Mouse (Mus musculus) midbrain, postnatal 0 days (tissue): ENCODE measurements around the gene 3300002I08Rik. TPM values are rescaled to one million over a fixed set of nuclear protein-coding genes. Genes with fewer than 3 reads are reported as not detected.

Source experiments
- ATAC-seq: fragments of 200-750 bp; cut with Nextera tagmentation; 2 replicates; pipeline ENCODE4 v1.8.0; 2017; ENCODE audit warnings: moderate number of reproducible peaks, mild to moderate bottlenecking, moderate TSS enrichment, moderate library complexity; ENCODE audit not compliant: low FRiP score
- DNase-seq: peaks from one replicate; pipeline ENCODE4 v3.0.0-alpha.2; 2015; ENCODE audit warnings: low spot score
- H3K27ac ChIP-seq: fragments of 300-500 bp; sonication (generic); 2 replicates; pipeline ENCODE4 v1.5.1; 2014; ENCODE audit warnings: low read depth, mild to moderate bottlenecking, low read length, mixed read lengths
- H3K27me3 ChIP-seq: fragments of 300-500 bp; sonication (generic); 2 replicates; pipeline ENCODE4 v1.6.1; 2014; ENCODE audit warnings: low read length, control low read depth, mixed read lengths; ENCODE audit not compliant: insufficient read depth
- H3K36me3 ChIP-seq: fragments of 300-500 bp; sonication (generic); 2 replicates; pipeline ENCODE4 v1.6.1; 2014; ENCODE audit warnings: low read length, control low read depth, mixed read lengths; ENCODE audit not compliant: insufficient read depth
- H3K4me1 ChIP-seq: fragments of 300-500 bp; sonication (generic); 2 replicates; pipeline ENCODE4 v1.6.1; 2014; ENCODE audit warnings: mild to moderate bottlenecking, control low read depth, antibody characterized with exemption, low read length, mixed read lengths; ENCODE audit not compliant: insufficient read depth
- H3K4me2 ChIP-seq: fragments of 300-500 bp; sonication (generic); 2 replicates; pipeline ENCODE4 v1.6.1; 2014; ENCODE audit warnings: low read depth, mild to moderate bottlenecking, low read length, mixed read lengths; ENCODE audit not compliant: poor library complexity, severe bottlenecking
- H3K4me3 ChIP-seq: fragments of 300-500 bp; sonication (generic); 2 replicates; pipeline ENCODE4 v1.5.1; 2014; ENCODE audit warnings: low read depth, mild to moderate bottlenecking, low read length, moderate library complexity
- H3K9ac ChIP-seq: fragments of 300-500 bp; sonication (generic); replicated peaks from 2 replicates; pipeline ENCODE4 v1.6.1; 2014; ENCODE audit warnings: mild to moderate bottlenecking, low read length, moderate library complexity, mixed read lengths; ENCODE audit not compliant: poor library complexity, severe bottlenecking
- H3K9me3 ChIP-seq: fragments of 300-500 bp; sonication (generic); 2 replicates; pipeline ENCODE4 v1.6.1; 2016; ENCODE audit warnings: low read length, control low read depth
- CTCF ChIP-seq: IDR thresholded peaks from 2 replicates; pipeline ENCODE4 v1.5.1; 2016; ENCODE audit warnings: antibody characterized with exemption, mild to moderate bottlenecking
- WGBS: fragments of 180-500 bp; shearing (Covaris S2); extraction: QIAGEN DNeasy Blood & Tissue Kit; methylation state at CpG from one replicate; pipeline ENCODE4 v1.1.7; 2014; 5-methylcytosine and 5-hydroxymethylcytosine counted together
- polyA plus RNA-seq: library from polyadenylated mRNA; unstranded; fragments of >200 nt; fragmentation: Nextera tagmentation; extraction: Ambion mirVana; gene quantifications from 2 replicates; pipeline ENCODE4 v1.2.1, GENCODE M21; 2015
- total RNA-seq: library from RNA; depleted of rRNA; stranded (reverse); fragments of >200 nt; gene quantifications from 2 replicates; pipeline ENCODE4 v1.2.3, GENCODE M21; 2014; rRNA removed

The 3300002I08Rik gene
- total and polyA plus RNA-seq, 2 experiments from 2014 or later = 11.5 to 13.5 TPM

GRCm38 (mm10) chr2:150293669-150294068 lies 68.9 kb downstream of the 3300002I08Rik start:
- ATAC-seq (no peak), DNase-seq (no peak)
- H3K4me2 ChIP-seq = no peak overlapping the region
- no peaks in the 10 kb centered on the region for H3K9me3 ChIP-seq
- TF ChIP-seq CTCF = no peak
- H3K27ac ChIP-seq = no peak overlapping the region
- H3K4me1 ChIP-seq = no peaks in the 10 kb centered on the region
- H3K4me3 ChIP-seq = no peak overlapping the region
- WGBS = 90% methylated on average over 6 of the region's 6 CpGs
- H3K27me3 ChIP-seq = no peaks in the 10 kb centered on the region
- H3K36me3 ChIP-seq = no peaks in the 10 kb centered on the region
- no peak overlapping the region for H3K9ac ChIP-seq

Other genes starting within 250 kb of the 3300002I08Rik start
- 7.0 and 8.3 TPM in 2 replicates for gene Zfp120, start 226.1 kb downstream of the 3300002I08Rik start, total RNA-seq
- 7.1 and 7.5 TPM in 2 replicates for gene Zfp120, start 226.1 kb downstream of the 3300002I08Rik start, polyA plus RNA-seq
- gene Gm10770, start 183.1 kb downstream of the 3300002I08Rik start, total RNA-seq = not detected in 2 replicates
- gene Gm10770, start 183.1 kb downstream of the 3300002I08Rik start, polyA plus RNA-seq = not detected in 2 replicates
- gene Gm14139, start 181.0 kb downstream of the 3300002I08Rik start, total RNA-seq = not detected in 2 replicates
- gene Gm14139, start 181.0 kb downstream of the 3300002I08Rik start, polyA plus RNA-seq = not detected in 2 replicates
- 3.0 and 4.3 TPM in 2 replicates for gene Zfp937, start 144.7 kb downstream of the 3300002I08Rik start, total RNA-seq
- gene Zfp937, start 144.7 kb downstream of the 3300002I08Rik start, polyA plus RNA-seq = 6.5 and 6.7 TPM in 2 replicates
- gene Gm21994, start 107.2 kb downstream of the 3300002I08Rik start, total RNA-seq = 1.3 and 1.5 TPM in 2 replicates
- gene Gm21994, start 107.2 kb downstream of the 3300002I08Rik start, polyA plus RNA-seq = 2.8 and 3.0 TPM in 2 replicates
- 0.09 TPM in 1 of 2 replicates, not detected in the other for gene Gm14124, start 105.2 kb downstream of the 3300002I08Rik start, total RNA-seq
- not detected in 2 replicates for gene Gm14124, start 105.2 kb downstream of the 3300002I08Rik start, polyA plus RNA-seq
- not detected in 2 replicates for gene Gm10130, start 39.1 kb downstream of the 3300002I08Rik start, total RNA-seq
- gene Gm10130, start 39.1 kb downstream of the 3300002I08Rik start, polyA plus RNA-seq = not detected in 2 replicates
- gene Zfp442, start 88.7 kb upstream of the 3300002I08Rik start, total RNA-seq = 4.4 and 5.2 TPM in 2 replicates
- gene Zfp442, start 88.7 kb upstream of the 3300002I08Rik start, polyA plus RNA-seq = 4.5 and 5.1 TPM in 2 replicates
- 0.19 and 0.27 TPM in 2 replicates for gene Zfp345, start 122.3 kb upstream of the 3300002I08Rik start, total RNA-seq
- gene Zfp345, start 122.3 kb upstream of the 3300002I08Rik start, polyA plus RNA-seq = 0.12 TPM in 1 of 2 replicates, not detected in the other
- gene Cst7, start 207.7 kb upstream of the 3300002I08Rik start, total RNA-seq = 0.49 TPM in 1 of 2 replicates, not detected in the other
- 0.47 TPM in 1 of 2 replicates, not detected in the other for gene Cst7, start 207.7 kb upstream of the 3300002I08Rik start, polyA plus RNA-seq
- gene Apmap, start 245.8 kb upstream of the 3300002I08Rik start, total RNA-seq = 33.1 and 34.6 TPM in 2 replicates
- gene Apmap, start 245.8 kb upstream of the 3300002I08Rik start, polyA plus RNA-seq = 50.3 and 52.2 TPM in 2 replicates